Mouse (Mus musculus) natural killer cell, adult 2 months (primary cell): Measurements from ENCODE around the gene Ppil6.
A peak's percentile ranks its signal among the peaks of the same experiment; 100 is the strongest.

Experiments used
- DNase-seq, 2 experiments: peaks; one replicate each; pipeline ENCODE4 v3.0.0; 2022; ENCODE audit warnings: low spot score in 2 of 2

The Ppil6 gene

DNA sequence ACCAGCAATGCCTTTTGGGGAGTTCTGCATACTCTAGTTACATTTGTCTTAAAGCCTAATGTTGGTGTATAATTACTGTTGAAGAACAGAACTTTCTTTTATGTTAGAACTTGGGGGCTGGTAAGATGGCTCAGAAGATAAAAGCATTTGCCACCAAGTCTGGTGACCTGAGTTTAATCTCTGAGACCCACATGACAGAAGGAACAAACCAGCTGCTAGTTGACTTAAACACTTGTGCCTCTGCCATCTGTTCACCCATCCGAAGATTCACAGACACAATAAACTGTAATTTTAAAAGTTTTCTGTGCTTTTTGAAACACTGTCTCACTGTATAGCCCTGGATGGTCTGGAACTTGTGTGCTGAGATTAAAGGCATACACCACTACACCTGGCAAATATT is 35.5 kb downstream of the Ppil6 start:
- no peak for DNase-seq

- peak; percentile 16 to 40 for DNase-seq
Measured at GRCm38 (mm10) chr10:41529972-41530371, 39.7 kb downstream of the Ppil6 start.

- DNase-seq, result no peak
Measured at GRCm38 (mm10) chr10:41535991-41536390, 45.8 kb downstream of the Ppil6 start.

DNA sequence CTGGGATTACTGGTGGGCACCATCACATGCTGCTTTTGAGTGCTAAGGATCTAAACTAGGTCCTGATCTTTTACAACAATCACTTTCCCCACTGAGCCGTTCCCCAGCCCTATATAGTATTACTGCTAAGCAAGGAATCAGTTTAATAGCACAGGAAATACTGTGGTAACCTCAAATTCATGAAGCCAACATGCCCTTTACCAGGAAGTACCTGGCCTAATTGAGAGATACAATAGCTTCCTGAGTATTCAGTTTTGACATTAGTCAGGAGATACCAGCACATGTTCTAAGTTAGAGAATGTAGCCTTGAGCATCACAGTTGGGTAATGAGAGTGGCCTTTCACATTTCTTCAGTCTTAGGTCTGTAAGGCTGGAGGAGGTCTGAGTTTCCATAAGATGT is 46.5 kb downstream of the Ppil6 start:
- no peak for DNase-seq

DNA sequence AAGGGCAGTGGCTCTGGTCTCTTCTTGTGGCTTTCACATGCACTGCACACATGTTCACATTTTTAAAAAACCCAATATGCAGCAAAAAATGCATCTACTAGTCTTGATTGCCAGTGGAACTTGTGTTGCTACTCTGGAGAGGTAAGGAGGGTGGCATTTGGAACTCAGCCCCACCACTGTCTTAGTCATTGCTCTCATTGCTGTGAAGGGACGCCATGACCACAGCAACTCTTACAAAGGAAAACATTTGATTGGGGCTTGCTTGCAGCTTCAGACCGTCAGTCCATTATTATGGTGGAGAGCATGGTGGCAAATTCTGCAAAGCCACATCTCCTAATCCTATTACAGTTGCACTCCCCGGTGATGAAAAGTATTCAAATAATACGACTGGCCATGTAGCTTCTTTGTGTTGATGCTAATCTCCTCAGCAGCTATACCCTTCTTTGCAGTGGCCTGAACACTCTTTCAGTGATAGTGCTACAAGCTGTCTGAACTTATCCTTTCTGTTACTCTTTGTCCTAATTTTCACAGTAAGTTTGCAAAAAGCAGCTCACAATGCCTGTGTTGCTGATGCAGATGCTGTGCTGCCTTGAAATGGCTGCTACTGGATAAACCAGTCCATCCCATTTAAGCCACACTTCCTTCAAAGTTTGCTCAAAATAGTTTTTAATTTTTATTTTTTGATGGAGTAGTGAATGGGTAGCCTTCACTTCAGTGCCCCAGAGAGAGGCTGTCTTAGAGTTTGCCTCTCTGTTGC is 47.2 kb downstream of the Ppil6 start:
- DNase-seq, result no peak

GRCm38 (mm10) chr10:41537983-41538330 is 47.7 kb downstream of the Ppil6 start:
- DNase-seq, result no peak

- DNase-seq, result no peak
Measured at GRCm38 (mm10) chr10:41538986-41539385, 48.7 kb downstream of the Ppil6 start.

- no peak for DNase-seq
Measured at GRCm38 (mm10) chr10:41542057-41542456, 51.8 kb downstream of the Ppil6 start.

DNA sequence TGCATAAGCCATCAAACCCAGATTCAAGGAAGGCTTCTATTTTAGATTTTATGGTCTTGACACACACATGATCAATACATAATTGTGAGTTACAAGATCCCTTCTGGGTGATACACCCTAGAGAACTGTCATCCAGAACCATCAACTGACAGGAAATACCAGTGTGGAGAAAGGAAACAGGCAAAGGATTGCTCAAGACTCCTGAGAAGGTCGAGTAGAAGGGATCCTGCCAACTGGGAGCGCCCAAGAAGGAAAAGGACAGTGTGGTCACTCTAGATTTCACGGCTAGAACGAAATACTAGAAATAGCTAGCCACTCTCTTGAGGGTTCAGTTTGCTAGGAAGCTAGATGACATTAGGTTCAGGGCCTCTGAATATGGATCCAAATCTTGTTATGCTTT is 53.2 kb downstream of the Ppil6 start:
- DNase-seq, result no peak

- DNase-seq, result no peak
Measured at GRCm38 (mm10) chr10:41543844-41544243, 53.6 kb downstream of the Ppil6 start.

- DNase-seq, result peak in 1 of 2 experiments; percentile 23
Measured at GRCm38 (mm10) chr10:41544481-41545190, 54.4 kb downstream of the Ppil6 start.

DNA sequence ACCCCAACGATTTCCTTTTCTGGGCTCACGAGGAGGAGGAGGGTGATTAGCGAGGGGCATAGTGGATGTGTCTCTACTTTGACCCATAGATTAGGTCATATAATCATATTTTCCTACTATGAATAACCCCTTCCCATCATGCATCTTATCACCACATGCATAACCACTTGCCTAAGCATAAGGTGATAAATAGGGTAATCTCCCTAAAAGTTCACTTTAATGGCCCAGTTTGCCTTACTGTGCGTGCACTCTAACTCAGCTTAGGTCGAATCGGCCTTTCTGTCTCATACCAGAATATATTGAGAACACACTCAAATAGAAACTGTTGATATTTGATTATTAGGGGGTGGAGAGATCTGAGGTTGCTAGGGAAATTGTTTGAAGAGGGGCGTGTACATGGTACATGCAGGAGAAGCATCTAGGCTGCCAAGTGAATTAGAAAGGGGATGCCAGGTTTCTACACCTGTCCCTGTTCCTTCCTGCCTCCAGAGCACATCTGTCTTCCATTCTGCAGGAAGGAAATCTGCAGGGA is 55.1 kb downstream of the Ppil6 start:
- DNase-seq, result no peak

- DNase-seq, result no peak
Measured at GRCm38 (mm10) chr10:41546396-41547165, 56.3 kb downstream of the Ppil6 start.

DNA sequence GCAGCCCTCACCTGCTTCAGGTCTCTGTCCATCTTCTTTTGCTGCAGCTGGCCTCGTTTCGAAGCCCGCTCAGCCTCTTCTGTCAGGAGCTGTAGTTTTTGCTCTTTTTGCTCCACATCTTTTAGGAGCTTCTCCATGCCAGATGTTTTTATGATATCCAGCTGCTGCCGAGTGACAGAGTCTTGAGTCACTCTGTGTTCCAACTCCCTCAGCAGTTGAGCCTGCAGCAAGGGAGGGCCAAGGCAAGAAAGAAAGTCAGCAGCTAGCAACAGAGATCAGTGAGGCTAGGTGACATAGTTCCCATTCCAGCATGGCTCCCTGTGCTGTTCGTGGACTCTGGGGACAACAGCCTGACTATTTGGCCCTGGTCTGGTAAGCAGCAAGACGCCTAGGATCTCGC is 60.5 kb downstream of the Ppil6 start:
- DNase-seq, result no peak

DNA sequence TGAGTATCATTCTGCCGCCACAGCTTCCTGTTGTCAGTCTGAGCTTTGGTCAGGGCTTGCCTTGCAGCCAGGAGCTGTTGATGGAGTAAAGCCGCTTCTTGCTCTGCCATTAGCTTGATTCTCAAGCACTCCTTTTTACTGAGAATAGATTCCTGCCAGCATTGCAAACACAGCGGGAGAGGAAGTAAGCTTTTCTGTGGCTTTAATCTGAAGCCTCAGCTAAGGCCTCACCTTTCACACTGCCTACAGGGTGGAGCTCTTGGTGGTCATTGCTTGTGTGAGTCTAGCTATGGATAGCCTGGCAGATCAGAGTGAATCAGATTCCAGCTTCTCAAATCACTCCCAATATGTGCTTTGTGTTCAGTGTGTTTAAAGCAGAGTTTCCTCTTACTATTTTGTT is 62.1 kb downstream of the Ppil6 start:
- DNase-seq, result peak; percentile 6 to 21

DNA sequence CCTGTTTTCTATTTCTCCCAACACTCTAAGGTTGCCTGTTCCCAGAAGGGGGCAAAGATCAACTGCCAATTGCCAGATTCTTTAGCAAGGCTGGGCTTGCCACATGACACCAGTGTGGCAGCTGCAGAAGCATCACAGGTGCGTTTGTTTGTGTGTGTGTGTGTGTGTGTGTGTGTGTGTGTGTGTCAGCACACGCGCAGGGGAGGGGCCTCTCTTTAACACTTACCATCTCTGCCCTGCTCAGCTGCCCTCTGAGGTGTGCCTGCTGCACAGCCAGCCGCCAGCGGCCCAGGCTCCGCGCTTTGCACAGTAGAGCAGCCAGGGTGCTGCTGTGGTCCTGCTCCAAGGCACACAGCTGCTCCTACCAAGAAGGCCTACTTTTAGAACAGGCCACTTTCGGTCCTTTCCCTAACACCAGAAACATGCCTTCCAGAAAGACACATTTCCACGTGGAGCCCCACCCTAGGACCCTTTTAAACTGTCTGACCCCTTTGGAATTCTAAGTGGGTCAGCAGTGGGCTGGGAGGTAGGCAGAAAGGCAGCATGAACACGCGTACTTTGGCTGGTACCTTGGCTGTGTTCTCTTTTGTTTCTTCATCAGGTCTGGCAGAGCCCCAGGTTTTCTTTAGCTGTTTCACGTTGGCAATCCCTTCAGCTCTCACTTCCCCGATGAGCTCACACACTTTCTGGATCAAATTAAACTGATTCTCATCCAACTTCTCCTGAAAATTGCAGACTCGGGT is 62.8 kb downstream of the Ppil6 start:
- peak in 1 of 2 experiments; percentile 28 for DNase-seq

GRCm38 (mm10) chr10:41553711-41554110 is 63.5 kb downstream of the Ppil6 start:
- no peak for DNase-seq

- no peak for DNase-seq
Measured at GRCm38 (mm10) chr10:41555081-41555480, 64.8 kb downstream of the Ppil6 start.

DNA sequence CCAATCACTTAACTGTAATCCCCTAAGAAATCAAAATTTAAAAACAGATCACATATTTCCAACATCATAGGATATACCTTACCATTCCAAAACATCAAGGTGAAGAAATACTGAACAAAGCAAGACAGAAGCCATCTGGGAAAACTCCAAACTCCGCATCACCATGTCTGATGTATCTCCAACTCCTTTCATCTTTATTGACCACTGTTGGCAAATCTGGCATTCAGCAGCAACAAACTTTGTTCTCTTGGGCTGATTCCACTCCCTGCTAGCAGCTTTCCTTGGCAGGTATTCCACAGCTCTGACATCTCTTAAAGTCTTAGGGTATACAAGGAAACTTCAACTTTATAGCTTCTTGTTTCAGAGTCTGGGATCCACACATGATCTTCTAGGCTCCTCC is 68.2 kb downstream of the Ppil6 start:
- no peak for DNase-seq

GRCm38 (mm10) chr10:41561701-41562395 is 71.6 kb downstream of the Ppil6 start:
- no peak for DNase-seq
